Mouse (Mus musculus) heart, postnatal 25 days (tissue): ENCODE results near the gene Cd274. TPM values are rescaled to one million over a fixed set of nuclear protein-coding genes. Genes with fewer than 3 reads are reported as not detected.

Experiments
- DNase-seq: peaks from one replicate; pipeline ENCODE4 v3.0.0; 2022; ENCODE audit warnings: low spot score
- intact Hi-C: fragments of 180-260 bp; cut with DNase I; formaldehyde crosslinking; loops from one replicate; pipeline ENCODE4 v1.15.1; 2025
- total RNA-seq, 2 experiments: library from RNA; stranded (reverse); gene quantifications; 2 replicates each; pipeline ENCODE4 v1.2.3; 2021

The Cd274 gene
- total RNA-seq, 2 experiments from 2014 or later: 2.0 to 2.3 TPM

GRCm38 (mm10) chr19:29418661-29419115 lies 51.4 kb downstream of the Cd274 start:
- intact Hi-C loops: loop anchor here (5.0 kb wide), 1 partner anchor 64 kb away; no protein-coding TSS in a partner anchor
- no peak for DNase-seq

- intact Hi-C loops: loop anchor here (5.0 kb wide), 1 partner anchor 63 kb away; no protein-coding TSS in a partner anchor
- no peak for DNase-seq
Observed at GRCm38 (mm10) chr19:29419506-29419905, 52.3 kb downstream of the Cd274 start.

GRCm38 (mm10) chr19:29419946-29420345 lies 52.7 kb downstream of the Cd274 start:
- no peak for DNase-seq
- intact Hi-C loops: loop anchor here (5.0 kb wide), 1 partner anchor 62 kb away; no protein-coding TSS in a partner anchor

GRCm38 (mm10) chr19:29420397-29420796 lies 53.1 kb downstream of the Cd274 start:
- intact Hi-C loops: no loop called here
- DNase-seq: no peak

GRCm38 (mm10) chr19:29422013-29422645 lies 54.9 kb downstream of the Cd274 start:
- DNase-seq: no peak
- intact Hi-C loops: no loop called here

- intact Hi-C loops: no loop called here
- DNase-seq: no peak
Observed at GRCm38 (mm10) chr19:29422796-29423195, 55.5 kb downstream of the Cd274 start.

- intact Hi-C loops: no loop called here
- no peak for DNase-seq
Observed at GRCm38 (mm10) chr19:29430516-29430915, 63.3 kb downstream of the Cd274 start.

GRCm38 (mm10) chr19:29430953-29431352 lies 63.7 kb downstream of the Cd274 start:
- DNase-seq: no peak
- intact Hi-C loops: no loop called here

- DNase-seq: no peak
Observed at GRCm38 (mm10) chr19:29436793-29437479, 69.7 kb downstream of the Cd274 start.

More at GRCm38 (mm10) chr19:29436793-29437479, 69.7 kb downstream of the Cd274 start:
- intact Hi-C loops: loop anchor here (2.0 kb wide), 1 partner anchor 32 kb away; no protein-coding TSS in a partner anchor

Other genes with a start within 250 kb of the Cd274 start
- 10 to 100 TPM; 16.6 to 17.7 TPM for gene Jak2, start 115.6 kb upstream of the Cd274 start, total RNA-seq
- gene Insl6, start 42.1 kb upstream of the Cd274 start, total RNA-seq: under 1 TPM; 0.39 to 0.62 TPM
- not detected for gene Rln1, start 32.8 kb upstream of the Cd274 start, total RNA-seq
- gene Plgrkt, start 65 bp upstream of the Cd274 start, total RNA-seq: 10 to 100 TPM; 24.9 to 27.3 TPM
- not detected for gene Pdcd1lg2, start 43.5 kb downstream of the Cd274 start, total RNA-seq
- gene Ric1, start 154.8 kb downstream of the Cd274 start, total RNA-seq: 10 to 100 TPM; 20.0 to 23.8 TPM